Mouse (Mus musculus): Measurements from ENCODE around the gene Foxn2. TPM values are rescaled to one million over a fixed set of nuclear protein-coding genes. Genes with fewer than 3 reads are reported as not detected.

Gene Foxn2
- total RNA-seq, 2 experiments from 2014 or later = 16.3 to 21.0 TPM

DNA sequence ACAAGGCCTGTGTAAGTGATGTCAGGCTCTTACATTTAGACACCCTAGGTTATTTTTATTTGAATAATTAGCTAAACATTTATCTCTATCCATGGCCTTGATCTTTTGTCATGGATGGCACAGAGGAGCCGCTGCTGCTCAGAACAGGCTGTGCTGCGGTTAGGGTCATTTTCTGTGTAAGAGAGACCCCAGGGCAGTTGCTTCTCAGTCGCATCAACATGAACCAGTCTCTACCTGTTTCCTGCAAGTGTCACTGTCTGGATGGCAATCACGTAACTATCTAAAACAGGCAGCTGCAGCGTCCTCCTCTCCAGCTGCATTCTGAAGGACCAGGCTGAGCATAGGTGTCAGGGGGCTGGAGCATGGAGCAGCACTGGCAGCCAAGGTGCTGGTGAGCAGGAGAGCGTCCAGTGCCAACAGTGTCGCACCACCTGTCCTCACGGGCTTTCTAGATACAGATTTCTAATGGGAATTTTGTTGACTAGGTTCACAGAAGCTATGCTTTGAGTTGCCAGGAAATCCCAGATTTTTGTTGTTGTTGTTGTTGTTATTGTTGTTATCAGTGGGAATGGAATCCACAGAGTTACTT, 97.4 kb downstream of the Foxn2 start:
- no peak for ATAC-seq (replicated peaks; ENCODE audit: low FRiP score, poor library complexity, severe bottlenecking)

Other genes starting within 250 kb of the Foxn2 start
- 15.9 and 16.3 TPM in 2 replicates for gene Ppp1r21, start 89.4 kb downstream of the Foxn2 start, total RNA-seq (2015; ENCODE audit: low replicate concordance)
- gene Ppp1r21, start 89.4 kb downstream of the Foxn2 start, total RNA-seq (2017; ENCODE audit: low replicate concordance) = 12.8 and 13.6 TPM in 2 replicates
- not detected in 2 replicates for gene Ston1, start 157.0 kb downstream of the Foxn2 start, total RNA-seq (2015; ENCODE audit: low replicate concordance)
- gene Ston1, start 157.0 kb downstream of the Foxn2 start, total RNA-seq (2017; ENCODE audit: low replicate concordance) = not detected in 2 replicates
- not detected in 2 replicates for gene Gtf2a1l, start 227.9 kb downstream of the Foxn2 start, total RNA-seq (2015; ENCODE audit: low replicate concordance)
- gene Gtf2a1l, start 227.9 kb downstream of the Foxn2 start, total RNA-seq (2017; ENCODE audit: low replicate concordance) = not detected in 2 replicates

All from erythroblast, adult 5-6 weeks (primary cell).